Mouse (Mus musculus) retina, embryonic 14.5 days (tissue): ENCODE results near the gene Mblac2.

ENCODE experiments used
- DNase-seq: peaks from one replicate; pipeline ENCODE4 v3.0.0-alpha.2; 2015; ENCODE audit warnings: low spot score

The Mblac2 gene

GRCm38 (mm10) chr13:81740898-81741297 is 29.8 kb downstream of the Mblac2 start:
- DNase-seq: no peak

- no peak for DNase-seq
These were observed 32.4 kb downstream of the Mblac2 start for GRCm38 (mm10) chr13:81743391-81744091.

GRCm38 (mm10) chr13:81744092-81744396 is 32.9 kb downstream of the Mblac2 start:
- DNase-seq: no peak

- DNase-seq: no peak
These were observed 43.7 kb downstream of the Mblac2 start for GRCm38 (mm10) chr13:81754878-81755277.

- DNase-seq: no peak
These were observed 44.2 kb downstream of the Mblac2 start for GRCm38 (mm10) chr13:81755324-81755723.

- DNase-seq: no peak
These were observed 46.0 kb downstream of the Mblac2 start for GRCm38 (mm10) chr13:81757058-81757660.

- peak; percentile 81 for DNase-seq
These were observed 49.2 kb downstream of the Mblac2 start for GRCm38 (mm10) chr13:81760379-81760778.

GRCm38 (mm10) chr13:81761566-81762186 is 50.5 kb downstream of the Mblac2 start:
- DNase-seq: peak; percentile 89

GRCm38 (mm10) chr13:81764173-81764572 is 53.0 kb downstream of the Mblac2 start:
- no peak for DNase-seq

- DNase-seq: peak; percentile 60
These were observed 56.0 kb downstream of the Mblac2 start for GRCm38 (mm10) chr13:81767038-81767659.

- no peak for DNase-seq
These were observed 65.1 kb downstream of the Mblac2 start for GRCm38 (mm10) chr13:81776217-81776616.

GRCm38 (mm10) chr13:81782475-81782874 is 71.3 kb downstream of the Mblac2 start:
- no peak for DNase-seq

GRCm38 (mm10) chr13:81782971-81783404 is 71.8 kb downstream of the Mblac2 start, which contains the start of gene Cetn3:
Gene Cetn3 (plus strand): TSS chr13:81783077.
- peak; percentile 99 for DNase-seq

- DNase-seq: peak; percentile 96
These were observed 72.5 kb downstream of the Mblac2 start for GRCm38 (mm10) chr13:81783405-81784342.

GRCm38 (mm10) chr13:81785766-81786480 is 74.8 kb downstream of the Mblac2 start:
- DNase-seq: peak; percentile 65

GRCm38 (mm10) chr13:81790160-81790559 is 79.0 kb downstream of the Mblac2 start:
- DNase-seq: no peak

- DNase-seq: no peak
These were observed 80.7 kb downstream of the Mblac2 start for GRCm38 (mm10) chr13:81791861-81792260.

- DNase-seq: no peak
These were observed 82.7 kb downstream of the Mblac2 start for GRCm38 (mm10) chr13:81793850-81794249.

GRCm38 (mm10) chr13:81801121-81801520 is 90.0 kb downstream of the Mblac2 start:
- DNase-seq: peak; percentile 58
